Mouse (Mus musculus): ENCODE measurements at regions not wholly inside any gene's neighbourhood (a gene's known extent, or its start where the extent isn't known, plus 50 kb on each side); places are given as distances from the start of the nearest gene placed in this dataset.

DNA sequence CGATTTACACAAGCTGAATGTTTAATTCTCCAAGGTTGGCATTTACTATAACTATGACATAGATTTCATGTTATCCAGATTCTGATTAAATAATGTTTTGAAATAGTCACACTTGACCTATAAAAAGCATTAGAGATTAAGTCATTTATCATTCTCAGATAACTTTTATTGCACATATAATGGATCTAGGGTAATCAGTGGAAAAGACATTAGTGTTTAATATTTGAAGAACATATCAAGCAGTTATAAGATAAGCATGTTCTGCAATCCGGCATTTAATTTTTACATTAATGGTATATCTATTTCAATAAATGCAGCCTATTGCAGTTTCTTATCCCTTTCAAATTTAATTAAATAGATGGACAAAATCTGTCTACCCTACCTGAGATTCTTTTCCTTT lies 1114.5 kb downstream of the Pla2g4a start:
- ATAC-seq (ENCODE audit: low FRiP score) (no peak), DNase-seq (ENCODE audit: low spot score, missing footprints) (no peak)
- no peaks in the 10 kb centered on the region for H3K36me3 ChIP-seq (ENCODE audit: control insufficient read depth, insufficient read depth, low read length)
- H3K27ac ChIP-seq (ENCODE audit: low read depth, low read length) = no peak overlapping the region
- H3K27me3 ChIP-seq (ENCODE audit: control insufficient read depth, insufficient read depth, low read length) = no peaks in the 10 kb centered on the region
- H3K4me2 ChIP-seq = no peak overlapping the region
- H3K9me3 ChIP-seq (ENCODE audit: control insufficient read depth, low read length) = no peaks in the 10 kb centered on the region
- no peak overlapping the region for H3K9ac ChIP-seq (ENCODE audit: low read length)
- 83% methylated on average over 2 of the region's 2 CpGs for WGBS
- no peak overlapping the region for H3K4me3 ChIP-seq (ENCODE audit: low read depth, low read length)
- no peaks in the 10 kb centered on the region for H3K4me1 ChIP-seq (ENCODE audit: control insufficient read depth, insufficient read depth, low read length)

DNA sequence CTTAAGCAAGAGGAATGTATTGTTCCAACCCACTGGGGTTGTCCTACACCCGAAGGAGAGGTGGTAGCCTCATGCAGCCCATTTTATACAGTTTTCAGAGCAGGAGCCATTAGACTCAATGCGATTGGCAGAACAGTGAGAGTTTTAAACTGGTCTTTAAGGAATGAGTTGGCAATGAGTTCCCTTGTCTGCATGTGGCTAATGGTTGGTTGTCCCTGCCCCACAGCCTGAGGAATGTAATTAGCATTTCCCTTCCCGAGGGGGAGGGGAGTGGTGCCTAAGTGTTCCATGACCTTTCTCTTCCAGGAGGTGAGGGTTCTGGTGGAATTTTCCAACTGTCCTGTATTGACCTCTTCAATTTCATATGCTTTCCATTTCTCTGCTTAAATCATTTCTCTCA lies 1137.9 kb downstream of the Pla2g4a start:
- DNase-seq (ENCODE audit: low spot score, missing footprints) (no peak), ATAC-seq (ENCODE audit: low FRiP score) (0 out of 2 replicates have a peak, but pooled peaks have one; percentile 9)
- no peaks in the 10 kb centered on the region for H3K9me3 ChIP-seq (ENCODE audit: control insufficient read depth, low read length)
- no peaks in the 10 kb centered on the region for H3K4me1 ChIP-seq (ENCODE audit: control insufficient read depth, insufficient read depth, low read length)
- no peaks in the 10 kb centered on the region for H3K36me3 ChIP-seq (ENCODE audit: control insufficient read depth, insufficient read depth, low read length)
- no peak overlapping the region for H3K4me3 ChIP-seq (ENCODE audit: low read depth, low read length)
- no peak overlapping the region for H3K27ac ChIP-seq (ENCODE audit: low read depth, low read length)
- H3K9ac ChIP-seq (ENCODE audit: low read length) = no peak overlapping the region
- no peak overlapping the region for H3K4me2 ChIP-seq
- no peaks in the 10 kb centered on the region for H3K27me3 ChIP-seq (ENCODE audit: control insufficient read depth, insufficient read depth, low read length)
- 58% methylated on average over 3 of the region's 3 CpGs for WGBS

DNA sequence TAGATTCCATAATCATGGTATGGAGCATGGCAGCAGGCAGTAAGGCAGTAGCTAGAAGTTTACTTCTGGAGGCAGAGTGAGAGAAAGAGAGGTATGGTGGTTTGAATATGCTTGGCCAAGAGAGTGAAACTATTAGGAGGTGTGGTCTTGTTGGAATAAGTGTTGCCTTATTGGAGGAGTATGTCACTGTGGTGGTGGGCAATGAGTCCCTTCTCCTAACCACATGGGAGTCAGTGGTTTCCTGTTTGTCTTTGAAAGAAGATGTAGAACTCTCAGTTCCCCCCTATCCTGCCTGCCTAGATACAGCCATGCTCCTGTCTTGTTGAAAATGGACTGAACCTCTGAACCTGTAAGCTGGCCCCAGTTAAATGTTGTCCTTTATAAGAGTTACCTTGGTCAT lies 1152.4 kb downstream of the Pla2g4a start:
- H3K9ac ChIP-seq (ENCODE audit: low read length) = no peak overlapping the region
- no peak overlapping the region for H3K4me2 ChIP-seq
- ATAC-seq (ENCODE audit: low FRiP score) = no peak
- no peak overlapping the region for H3K27ac ChIP-seq (ENCODE audit: low read depth, low read length)
- H3K9me3 ChIP-seq (ENCODE audit: control insufficient read depth, low read length) = no peaks in the 10 kb centered on the region
- H3K36me3 ChIP-seq (ENCODE audit: control insufficient read depth, insufficient read depth, low read length) = no peaks in the 10 kb centered on the region
- H3K4me1 ChIP-seq (ENCODE audit: control insufficient read depth, insufficient read depth, low read length) = no peaks in the 10 kb centered on the region
- no peak for DNase-seq (ENCODE audit: low spot score, missing footprints)
- H3K27me3 ChIP-seq (ENCODE audit: control insufficient read depth, insufficient read depth, low read length) = no peaks in the 10 kb centered on the region
- no peak overlapping the region for H3K4me3 ChIP-seq (ENCODE audit: low read depth, low read length)

DNA sequence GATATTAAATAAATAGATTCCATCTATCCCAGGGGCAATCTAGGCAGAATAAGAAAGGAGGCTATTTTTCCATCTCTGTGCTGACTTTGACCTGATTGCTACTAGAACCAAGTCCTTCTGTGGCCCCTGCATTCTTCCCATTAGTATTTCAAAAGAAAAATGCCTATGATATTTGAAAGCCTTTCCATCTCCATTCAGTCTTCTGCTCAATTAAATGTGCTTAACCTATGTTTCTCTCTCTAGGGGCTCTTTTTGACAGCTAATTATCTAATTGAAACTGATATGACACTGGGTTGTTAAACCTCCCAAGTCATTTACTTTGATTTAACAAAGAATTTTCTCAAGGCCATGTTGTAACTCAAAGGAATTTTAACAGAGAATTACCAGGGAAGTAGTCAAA lies 1164.0 kb downstream of the Pla2g4a start:
- Histone ChIP-seq H3K9ac (ENCODE audit: low read length) (no peak overlapping the region), H3K27ac (ENCODE audit: low read depth, low read length) (no peak overlapping the region), H3K36me3 (ENCODE audit: control insufficient read depth, insufficient read depth, low read length) (no peaks in the 10 kb centered on the region), H3K27me3 (ENCODE audit: control insufficient read depth, insufficient read depth, low read length) (no peaks in the 10 kb centered on the region), H3K4me2 (no peak overlapping the region), H3K4me1 (ENCODE audit: control insufficient read depth, insufficient read depth, low read length) (no peaks in the 10 kb centered on the region), H3K9me3 (ENCODE audit: control insufficient read depth, low read length) (no peaks in the 10 kb centered on the region), H3K4me3 (ENCODE audit: low read depth, low read length) (no peak overlapping the region)
- DNase-seq (ENCODE audit: low spot score, missing footprints) (no peak), ATAC-seq (ENCODE audit: low FRiP score) (no peak)

DNA sequence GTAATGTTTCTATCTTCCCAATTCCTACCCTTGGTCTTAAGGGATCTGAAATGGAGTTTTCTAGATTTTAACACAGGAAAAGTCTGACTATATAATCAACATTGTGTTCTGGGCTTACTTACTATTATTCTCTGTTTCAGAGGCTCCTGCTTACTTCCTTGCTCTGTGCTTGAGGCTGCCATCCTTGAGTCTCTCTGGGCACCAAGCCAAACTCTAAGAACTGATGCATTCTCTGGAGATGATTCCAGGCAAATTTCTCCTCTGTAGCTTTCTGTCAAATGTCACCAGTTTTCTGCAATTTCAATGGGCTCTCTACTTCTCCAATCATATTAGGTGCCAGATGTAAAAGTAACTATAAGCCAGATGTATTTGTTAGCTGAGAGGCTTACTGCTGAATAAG lies 1210.3 kb downstream of the Pla2g4a start:
- no peaks in the 10 kb centered on the region for H3K36me3 ChIP-seq (ENCODE audit: control insufficient read depth, insufficient read depth, low read length)

DNA sequence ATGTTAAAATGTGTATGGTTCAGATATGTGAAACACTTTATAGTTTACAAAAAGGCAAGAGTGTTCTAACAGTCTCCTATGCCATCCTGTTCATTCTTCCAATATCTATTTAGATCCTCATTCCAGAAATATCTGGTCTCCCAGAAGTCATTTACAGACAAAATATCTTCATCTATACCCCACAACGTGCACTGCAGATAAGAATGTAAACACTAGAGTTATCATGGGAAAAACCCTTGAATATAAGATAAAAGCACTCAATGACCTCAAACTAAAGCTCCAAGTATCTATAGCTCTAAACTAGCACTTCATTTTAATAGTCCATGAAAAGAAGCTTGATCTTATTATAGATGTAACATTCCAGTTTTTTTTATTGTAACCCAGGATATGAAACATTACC lies 1239.0 kb downstream of the Pla2g4a start:
- no peak overlapping the region for H3K27ac ChIP-seq (ENCODE audit: low read depth, low read length)
- H3K9me3 ChIP-seq (ENCODE audit: control insufficient read depth, low read length) = no peaks in the 10 kb centered on the region
- no peak overlapping the region for H3K4me2 ChIP-seq
- DNase-seq (ENCODE audit: low spot score, missing footprints) = no peak
- no peaks in the 10 kb centered on the region for H3K4me1 ChIP-seq (ENCODE audit: control insufficient read depth, insufficient read depth, low read length)
- no peaks in the 10 kb centered on the region for H3K27me3 ChIP-seq (ENCODE audit: control insufficient read depth, insufficient read depth, low read length)
- H3K36me3 ChIP-seq (ENCODE audit: control insufficient read depth, insufficient read depth, low read length) = no peaks in the 10 kb centered on the region
- no peak overlapping the region for H3K4me3 ChIP-seq (ENCODE audit: low read depth, low read length)
- no peak for ATAC-seq (ENCODE audit: low FRiP score)
- WGBS = 55% methylated on average over 1 of the region's 1 CpGs
- no peak overlapping the region for H3K9ac ChIP-seq (ENCODE audit: low read length)

More for the DNA sequence above, 1210.3 kb downstream of the Pla2g4a start:
- Histone ChIP-seq H3K27ac (ENCODE audit: low read depth, low read length) (no peak overlapping the region), H3K9me3 (ENCODE audit: control insufficient read depth, low read length) (no peaks in the 10 kb centered on the region), H3K27me3 (ENCODE audit: control insufficient read depth, insufficient read depth, low read length) (no peaks in the 10 kb centered on the region), H3K4me1 (ENCODE audit: control insufficient read depth, insufficient read depth, low read length) (no peaks in the 10 kb centered on the region), H3K4me3 (ENCODE audit: low read depth, low read length) (no peak overlapping the region), H3K4me2 (no peak overlapping the region), H3K9ac (ENCODE audit: low read length) (no peak overlapping the region)
- no peak for ATAC-seq (ENCODE audit: low FRiP score)
- no peak for DNase-seq (ENCODE audit: low spot score, missing footprints)

DNA sequence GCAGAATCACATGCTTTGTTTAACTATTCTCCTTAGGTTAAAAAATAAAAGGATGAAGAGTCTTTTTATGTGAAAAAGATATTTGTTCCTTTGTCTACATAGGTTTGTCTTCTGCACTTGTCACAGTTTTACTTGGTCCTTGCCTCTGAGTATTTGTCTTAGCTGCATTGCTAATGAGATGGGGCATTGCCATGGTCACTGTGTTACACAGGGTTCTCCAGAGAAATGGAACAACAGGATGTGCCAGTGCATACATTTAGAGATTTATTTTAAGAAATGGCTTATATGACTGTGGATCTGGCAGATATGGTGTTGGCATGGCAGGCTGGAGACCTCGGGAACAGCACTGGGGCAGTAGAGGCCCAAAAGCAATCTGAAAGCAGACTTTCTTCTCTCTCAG lies 1239.7 kb downstream of the Pla2g4a start:
- Histone ChIP-seq H3K36me3 (ENCODE audit: control insufficient read depth, insufficient read depth, low read length) (no peaks in the 10 kb centered on the region), H3K27me3 (ENCODE audit: control insufficient read depth, insufficient read depth, low read length) (no peaks in the 10 kb centered on the region), H3K4me2 (no peak overlapping the region), H3K9me3 (ENCODE audit: control insufficient read depth, low read length) (no peaks in the 10 kb centered on the region), H3K4me1 (ENCODE audit: control insufficient read depth, insufficient read depth, low read length) (no peaks in the 10 kb centered on the region), H3K27ac (ENCODE audit: low read depth, low read length) (no peak overlapping the region), H3K9ac (ENCODE audit: low read length) (no peak overlapping the region), H3K4me3 (ENCODE audit: low read depth, low read length) (no peak overlapping the region)
- ATAC-seq (ENCODE audit: low FRiP score) (peak; percentile 83), DNase-seq (ENCODE audit: low spot score, missing footprints) (no peak)
- WGBS = 82% methylated on average over 1 of the region's 1 CpGs

DNA sequence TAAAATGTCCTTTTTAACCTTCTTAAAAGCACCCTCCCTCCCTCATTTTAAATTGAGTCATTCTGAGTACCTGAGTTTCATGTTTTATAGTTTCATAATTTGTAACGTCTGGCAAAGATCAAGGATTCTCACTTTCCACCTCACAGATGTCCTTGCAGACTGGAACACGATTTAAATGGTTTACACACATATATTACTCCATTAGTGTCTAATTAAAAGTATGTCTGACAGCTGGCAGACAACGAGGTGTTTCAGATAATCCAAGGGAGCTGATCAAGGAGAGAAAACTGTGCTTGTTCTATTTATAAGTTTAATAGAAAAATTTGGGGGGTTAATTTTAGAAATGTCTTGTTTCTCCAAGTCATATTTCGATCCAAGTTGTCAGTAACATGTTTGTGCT lies 1240.1 kb downstream of the Pla2g4a start:
- no peak for ATAC-seq (ENCODE audit: low FRiP score)
- WGBS = 69% methylated on average over 4 of the region's 4 CpGs
- Histone ChIP-seq H3K4me3 (ENCODE audit: low read depth, low read length) (no peak overlapping the region), H3K36me3 (ENCODE audit: control insufficient read depth, insufficient read depth, low read length) (no peaks in the 10 kb centered on the region), H3K4me2 (no peak overlapping the region), H3K9ac (ENCODE audit: low read length) (no peak overlapping the region), H3K4me1 (ENCODE audit: control insufficient read depth, insufficient read depth, low read length) (no peaks in the 10 kb centered on the region), H3K27ac (ENCODE audit: low read depth, low read length) (no peak overlapping the region), H3K9me3 (ENCODE audit: control insufficient read depth, low read length) (no peaks in the 10 kb centered on the region), H3K27me3 (ENCODE audit: control insufficient read depth, insufficient read depth, low read length) (no peaks in the 10 kb centered on the region)
- DNase-seq (ENCODE audit: low spot score, missing footprints) = no peak

DNA sequence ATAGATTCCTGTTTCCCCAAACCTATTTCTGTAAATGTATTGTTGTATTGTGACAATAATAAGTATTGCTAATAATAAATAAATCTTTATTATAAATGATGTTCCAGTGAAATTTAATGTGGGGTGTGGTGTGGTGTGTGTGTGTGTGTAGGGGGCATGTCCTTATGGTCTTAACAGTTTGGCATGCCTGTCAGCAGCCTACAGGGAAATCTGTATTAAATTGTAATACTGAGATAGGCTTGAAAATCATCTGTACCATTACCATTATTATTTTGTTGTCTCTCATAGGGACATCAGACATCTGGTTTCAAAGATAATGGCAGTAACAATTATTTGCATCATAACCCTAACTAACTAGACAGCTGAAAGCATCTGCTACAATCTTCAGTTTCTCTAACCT lies 1253.0 kb downstream of the Pla2g4a start:
- no peak for ATAC-seq (ENCODE audit: low FRiP score)
- no peak for DNase-seq (ENCODE audit: low spot score, missing footprints)
- Histone ChIP-seq H3K27me3 (ENCODE audit: control insufficient read depth, insufficient read depth, low read length) (no peaks in the 10 kb centered on the region), H3K36me3 (ENCODE audit: control insufficient read depth, insufficient read depth, low read length) (no peaks in the 10 kb centered on the region), H3K4me1 (ENCODE audit: control insufficient read depth, insufficient read depth, low read length) (no peaks in the 10 kb centered on the region), H3K4me2 (no peak overlapping the region), H3K27ac (ENCODE audit: low read depth, low read length) (no peak overlapping the region), H3K4me3 (ENCODE audit: low read depth, low read length) (no peak overlapping the region), H3K9me3 (ENCODE audit: control insufficient read depth, low read length) (no peaks in the 10 kb centered on the region), H3K9ac (ENCODE audit: low read length) (no peak overlapping the region)

DNA sequence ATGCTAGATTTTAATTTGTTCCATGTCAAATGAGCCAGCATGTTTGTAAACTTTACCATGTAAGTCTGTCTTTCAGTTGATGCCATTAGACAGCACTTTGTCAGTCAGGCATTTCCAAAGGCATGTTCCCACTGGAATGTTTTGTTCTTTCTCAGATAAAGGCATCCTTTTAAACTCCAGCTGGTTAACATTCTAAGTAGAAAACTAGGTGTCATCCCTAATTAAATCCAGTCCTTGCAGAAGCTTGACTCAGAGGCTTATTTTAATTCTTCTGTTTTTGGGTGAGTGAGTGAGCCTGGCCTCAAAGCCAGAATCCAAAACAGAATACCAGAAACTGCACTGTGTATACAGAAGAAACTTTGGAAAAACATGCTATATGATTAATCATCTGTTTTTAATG lies 1253.4 kb downstream of the Pla2g4a start:
- Histone ChIP-seq H3K27me3 (ENCODE audit: control insufficient read depth, insufficient read depth, low read length) (no peaks in the 10 kb centered on the region), H3K4me2 (no peak overlapping the region), H3K27ac (ENCODE audit: low read depth, low read length) (no peak overlapping the region), H3K4me3 (ENCODE audit: low read depth, low read length) (no peak overlapping the region), H3K9ac (ENCODE audit: low read length) (no peak overlapping the region), H3K4me1 (ENCODE audit: control insufficient read depth, insufficient read depth, low read length) (no peaks in the 10 kb centered on the region), H3K9me3 (ENCODE audit: control insufficient read depth, low read length) (no peaks in the 10 kb centered on the region), H3K36me3 (ENCODE audit: control insufficient read depth, insufficient read depth, low read length) (no peaks in the 10 kb centered on the region)
- no peak for DNase-seq (ENCODE audit: low spot score, missing footprints)
- no peak for ATAC-seq (ENCODE audit: low FRiP score)

Data from midbrain, embryonic 11.5 days (tissue).